Mouse (Mus musculus) liver (tissue): ENCODE results near the gene Atp6v1g1.

ENCODE experiments used
- DNase-seq: peaks from one replicate; pipeline ENCODE4 v3.0.0-alpha.2; 2020; ENCODE audit warnings: mixed read lengths

Gene Atp6v1g1

GRCm38 (mm10) chr4:63585216-63585615, 40.6 kb downstream of the Atp6v1g1 start:
- no peak for DNase-seq

- DNase-seq, result no peak
Observed at GRCm38 (mm10) chr4:63586240-63586639, 41.7 kb downstream of the Atp6v1g1 start.

- no peak for DNase-seq
Observed at GRCm38 (mm10) chr4:63589987-63590386, 45.4 kb downstream of the Atp6v1g1 start.

GRCm38 (mm10) chr4:63590538-63590937, 46.0 kb downstream of the Atp6v1g1 start:
- DNase-seq, result no peak

- no peak for DNase-seq
Observed at GRCm38 (mm10) chr4:63594459-63595110, 50.0 kb downstream of the Atp6v1g1 start.

- DNase-seq, result no peak
Observed at GRCm38 (mm10) chr4:63595259-63595658, 50.7 kb downstream of the Atp6v1g1 start.

- DNase-seq, result no peak
Observed at GRCm38 (mm10) chr4:63596010-63596409, 51.4 kb downstream of the Atp6v1g1 start.
